Mouse (Mus musculus): ENCODE measurements around the gene Ewsr1.
"Not testable (repeated sequence)": the region's sequence is repeated elsewhere in the genome, so short reads cannot be mapped to it uniquely, and the experiment has no call there.

The Ewsr1 gene

DNA sequence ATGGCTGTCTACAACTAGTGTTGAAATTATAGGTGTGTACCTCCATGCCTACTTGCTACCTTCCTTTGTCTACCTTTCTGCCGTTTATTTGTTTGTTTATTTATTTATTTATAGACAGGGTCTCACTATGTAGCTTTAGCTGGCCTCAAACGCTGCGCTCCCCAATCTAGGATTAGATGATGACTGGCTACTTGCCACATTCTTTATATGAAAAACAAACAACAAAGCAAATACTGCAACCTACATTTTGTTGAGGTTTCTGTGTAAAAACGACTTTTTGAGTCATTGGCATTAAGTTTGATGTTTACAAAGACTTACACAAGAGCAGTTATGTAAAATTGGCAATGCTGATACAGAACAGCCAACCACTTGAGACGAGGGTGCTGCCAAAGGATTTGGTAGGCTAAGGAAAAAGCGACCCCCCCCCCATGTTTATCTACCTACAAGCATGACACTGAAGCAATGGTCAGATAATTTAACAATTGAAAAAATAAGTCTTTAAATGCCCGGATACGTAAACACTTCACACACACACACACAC, 2.5 kb downstream of the Ewsr1 start:
- DNase-seq (ENCODE audit: low spot score in 2 of 2) = no peak

DNA sequence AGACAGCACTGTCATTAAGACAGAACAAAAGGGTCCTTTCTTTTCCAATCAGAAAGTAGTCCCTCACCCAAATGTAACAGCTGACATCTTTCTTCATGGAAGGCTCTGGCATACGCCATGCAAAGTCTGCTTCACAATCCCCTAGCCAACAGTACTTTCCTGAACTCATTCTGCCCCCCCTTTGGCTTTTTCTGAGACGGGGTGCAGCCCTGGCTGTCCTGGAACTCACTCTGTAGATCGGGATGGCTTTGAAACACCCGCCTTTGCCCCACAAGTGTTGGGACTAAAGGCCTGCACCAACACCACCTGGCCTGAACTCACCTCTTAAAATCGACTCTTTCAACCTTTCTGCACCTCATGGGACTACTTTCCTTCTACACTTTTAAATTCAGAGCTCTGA, 3.2 kb downstream of the Ewsr1 start:
- no peak for DNase-seq (ENCODE audit: low spot score in 2 of 2)

DNA sequence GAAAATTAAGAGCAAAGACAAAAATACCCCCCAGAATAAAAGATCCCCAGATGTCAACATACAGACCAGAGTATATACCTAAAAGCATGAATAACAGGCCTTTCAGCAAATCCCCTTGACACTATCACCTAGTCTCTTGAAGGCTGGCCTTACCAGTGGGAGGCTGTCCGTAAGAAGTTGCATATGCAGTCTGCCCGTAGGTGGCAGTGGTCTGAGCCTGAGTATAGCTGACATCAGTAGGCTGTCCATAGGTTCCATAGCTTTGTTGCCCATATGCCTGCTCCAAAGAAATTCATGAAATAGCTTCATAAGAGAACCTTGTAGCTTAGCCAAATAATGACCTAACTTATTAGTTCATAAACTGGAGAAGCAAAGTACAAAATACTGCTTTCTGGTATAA, 7.4 kb downstream of the Ewsr1 start:
- DNase-seq (ENCODE audit: low spot score in 2 of 2) = no peak

DNA sequence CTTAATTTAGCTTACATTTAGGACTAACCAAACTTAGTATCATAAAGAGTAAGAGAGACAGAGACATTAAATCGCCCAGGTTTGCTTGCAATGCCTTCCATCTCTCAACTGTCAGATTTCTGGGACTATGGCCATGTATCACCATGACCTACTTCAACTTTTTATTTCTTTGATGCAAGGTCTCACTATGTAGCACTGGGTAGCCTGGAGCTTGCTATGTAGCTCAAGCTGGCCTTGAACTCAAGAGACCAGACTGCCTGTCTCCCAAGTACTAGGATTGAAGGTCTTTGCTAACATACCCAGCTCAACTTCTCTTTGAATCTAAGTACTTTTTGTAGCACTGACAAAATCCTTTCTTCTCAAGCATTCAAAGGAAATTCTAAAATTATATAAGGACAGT, 9.9 kb downstream of the Ewsr1 start:
- no peak for DNase-seq (ENCODE audit: low spot score in 2 of 2)

DNA sequence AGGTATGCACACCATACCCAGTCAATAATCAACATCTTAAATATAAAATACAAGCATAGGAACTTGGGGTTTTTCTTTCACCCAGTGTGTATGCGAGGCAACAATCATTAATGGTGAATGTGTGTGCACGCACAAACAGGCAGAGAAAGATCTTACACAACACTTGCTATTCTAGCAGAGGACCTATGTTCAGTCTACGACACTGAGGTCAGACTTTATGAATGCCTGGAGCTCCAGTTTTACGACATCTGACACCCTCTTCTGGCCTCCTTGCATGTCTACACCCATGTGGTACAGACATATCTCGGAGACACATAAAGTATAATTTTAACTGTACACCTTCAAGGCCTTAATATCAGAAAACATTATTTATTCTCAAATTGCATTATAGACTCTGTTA, 22.2 kb downstream of the Ewsr1 start:
- not testable (repeated sequence) for DNase-seq (ENCODE audit: low spot score in 2 of 2)

DNA sequence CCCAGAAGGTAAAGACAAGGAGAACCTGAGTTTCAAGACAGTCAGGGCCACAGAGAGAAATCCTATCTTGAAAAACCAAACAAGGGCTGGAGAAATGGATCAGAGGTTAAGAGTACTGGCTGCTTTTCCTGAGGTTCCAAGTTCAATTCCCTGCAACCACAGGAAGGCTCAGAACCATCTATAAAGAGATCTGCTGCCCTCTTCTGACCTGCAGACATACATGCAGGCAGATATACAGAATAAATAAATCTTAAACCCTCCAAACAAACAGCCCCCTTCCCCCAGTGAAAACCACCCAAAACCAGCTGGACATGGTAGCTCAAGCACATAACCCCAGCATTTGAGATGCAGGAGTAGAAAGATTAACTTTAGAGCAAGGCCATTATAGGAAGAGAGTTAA, 23.3 kb downstream of the Ewsr1 start:
- DNase-seq (ENCODE audit: low spot score in 2 of 2) = no peak

DNA sequence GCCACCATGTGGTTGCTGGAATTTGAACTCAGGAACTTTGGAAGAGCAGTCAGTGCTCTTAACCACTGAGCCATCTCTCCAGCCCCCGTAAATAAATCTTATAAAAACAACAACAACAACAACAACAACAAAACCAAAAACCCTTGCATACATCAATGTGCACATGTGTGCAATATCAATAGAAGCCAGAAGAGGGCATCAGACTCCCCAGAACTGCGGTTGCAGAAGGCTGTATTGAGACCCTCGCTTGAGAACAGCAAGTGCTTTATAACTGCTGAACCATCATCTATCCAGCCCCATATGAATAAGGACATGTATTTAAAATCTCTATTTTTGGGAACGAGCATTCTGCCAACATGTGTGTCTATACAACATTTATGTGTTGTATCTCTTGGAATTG, 24.2 kb downstream of the Ewsr1 start:
- no peak for DNase-seq (ENCODE audit: low spot score in 2 of 2)

DNA sequence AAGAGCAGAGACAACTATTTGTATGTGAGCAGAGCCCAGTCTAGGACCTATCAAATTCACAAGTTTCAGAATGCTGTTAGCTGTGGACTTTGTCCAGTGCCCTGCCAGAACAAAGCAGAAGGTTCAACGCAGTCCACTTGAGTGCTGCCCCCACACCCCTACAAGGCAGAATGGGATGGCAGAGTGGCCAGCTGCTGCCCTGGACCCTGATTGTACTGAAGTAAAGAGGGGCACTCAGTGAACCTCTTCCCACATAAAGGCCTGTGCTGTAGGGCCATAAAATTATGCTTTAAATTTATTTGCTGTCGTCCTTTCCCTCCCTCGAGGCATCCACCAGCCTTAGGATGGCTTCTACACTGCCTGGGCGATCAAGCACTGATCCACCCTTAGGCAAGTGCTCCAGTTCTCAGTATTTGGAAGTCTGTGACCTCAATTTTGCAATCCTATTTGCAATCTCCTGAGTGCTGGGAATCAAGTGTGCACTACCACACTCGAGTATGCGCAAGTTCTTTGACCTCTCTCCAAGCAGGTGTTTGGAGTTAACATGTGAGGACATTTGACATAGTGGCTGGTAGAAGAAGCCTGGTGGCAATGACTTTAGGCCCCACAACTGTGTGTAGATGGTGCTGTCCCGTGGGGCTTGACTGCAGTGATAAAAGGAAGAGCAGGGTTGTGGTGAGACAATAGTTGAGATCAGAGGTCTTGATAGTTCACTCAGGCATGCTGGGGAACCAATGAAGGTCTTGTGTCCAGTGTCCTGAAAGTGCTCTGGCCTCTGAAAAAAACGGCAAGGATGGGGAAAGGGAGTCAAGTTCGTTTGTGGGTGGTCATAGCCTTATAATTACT, 30.7 kb downstream of the Ewsr1 start:
- DNase-seq (ENCODE audit: low spot score in 2 of 2) = no peak

DNA sequence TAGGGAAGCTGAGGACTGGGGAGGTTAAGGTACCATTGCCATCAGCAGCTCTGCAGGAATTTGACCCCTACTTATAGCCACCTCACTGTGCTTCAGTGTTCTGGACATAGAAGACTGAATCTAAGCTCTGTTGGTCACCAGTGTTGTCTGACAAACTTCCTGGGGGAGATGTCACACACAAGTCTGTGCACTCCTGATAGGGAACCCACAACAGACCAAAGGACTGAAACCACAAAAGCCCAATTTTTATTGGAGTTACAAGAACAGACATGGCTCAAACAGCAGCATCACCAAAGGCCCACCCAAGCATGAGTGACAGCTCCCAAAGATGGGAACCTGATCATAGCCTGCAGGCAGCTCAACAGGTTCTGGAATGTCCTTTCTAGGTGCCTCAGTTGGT, 32.0 kb downstream of the Ewsr1 start:
- DNase-seq (ENCODE audit: low spot score in 2 of 2) = no peak

DNA sequence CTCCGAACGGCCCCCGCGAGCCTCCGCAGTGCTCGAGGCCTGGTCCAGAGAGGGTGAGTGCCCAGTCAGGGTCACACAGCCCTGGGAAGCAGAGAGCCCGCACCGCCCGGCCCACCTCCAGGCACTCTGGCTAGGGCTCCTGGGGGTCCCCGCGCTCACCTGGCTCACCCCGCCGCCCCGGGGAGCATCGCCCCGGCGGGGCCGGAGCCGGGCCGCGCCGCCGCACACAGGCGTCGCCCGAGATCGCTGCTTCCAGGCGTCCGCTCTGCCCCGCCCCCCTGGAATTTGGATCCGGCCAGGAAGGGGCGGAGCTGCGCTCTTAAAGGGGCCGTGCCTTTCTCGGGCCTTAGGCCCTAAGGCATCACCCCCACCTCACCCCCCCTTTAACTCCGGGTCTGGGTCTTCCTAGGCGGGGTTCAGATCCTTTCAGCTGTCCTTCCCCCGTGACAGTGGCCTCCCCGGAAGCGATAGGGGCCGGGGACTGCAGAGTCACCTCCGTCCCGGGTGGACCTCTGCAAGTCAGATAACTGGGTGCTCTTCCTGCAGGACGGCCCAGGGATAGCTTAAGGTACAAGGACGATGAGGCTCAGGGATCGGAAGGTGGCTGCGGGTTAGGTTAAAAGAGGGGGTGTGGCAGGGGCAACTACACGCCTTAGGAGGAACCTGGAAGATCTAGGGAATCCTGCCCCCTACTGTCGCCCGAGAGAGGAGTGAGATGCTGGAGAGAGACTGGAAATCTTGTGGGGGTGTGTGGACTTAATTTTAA, 33.8 kb downstream of the Ewsr1 start, which contains the start of gene Gas2l1:
Gene Gas2l1 (minus strand): TSS at position 272 of the 766 bp plus-strand sequence.
- peak; percentile 91 to 93 for DNase-seq (ENCODE audit: low spot score in 2 of 2)

DNA sequence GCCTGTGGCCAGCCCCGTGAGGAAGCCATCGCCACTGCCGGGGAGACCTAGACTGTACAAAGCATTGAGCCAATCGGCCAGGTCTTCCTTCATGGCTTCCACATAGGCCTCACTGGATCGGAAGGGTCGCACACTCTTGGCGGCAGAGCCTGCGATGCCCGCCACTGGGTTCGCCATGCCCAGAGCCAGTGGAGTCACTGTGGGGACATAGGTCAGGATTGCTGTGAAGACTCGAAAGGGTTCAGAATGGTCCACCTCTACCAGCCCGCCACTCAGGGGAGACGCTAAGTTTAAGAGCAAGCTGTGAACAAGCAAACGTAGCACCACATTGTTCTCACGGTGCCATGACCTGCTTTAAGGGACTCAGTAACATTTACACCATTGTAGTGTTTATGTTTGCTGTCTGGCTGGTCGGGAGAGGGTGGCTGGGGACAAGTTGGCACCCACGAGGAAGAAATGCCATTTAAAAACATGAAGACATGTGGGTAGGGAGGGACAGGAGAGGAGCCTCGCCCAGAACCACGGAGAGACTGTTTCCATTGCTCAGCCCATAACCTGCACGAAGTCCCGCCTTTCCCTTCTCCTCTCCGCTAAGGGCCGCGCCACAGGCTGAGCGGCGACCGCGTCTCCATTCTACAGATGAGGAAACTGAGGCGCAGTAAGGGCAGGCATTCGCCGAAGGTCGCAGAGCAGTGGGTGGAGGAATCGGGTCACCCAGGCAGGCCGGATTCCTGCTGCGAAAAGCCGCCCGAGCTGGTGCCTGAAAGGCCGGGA, 34.6 kb downstream of the Ewsr1 start:
- DNase-seq (ENCODE audit: low spot score in 2 of 2) = no peak

DNA sequence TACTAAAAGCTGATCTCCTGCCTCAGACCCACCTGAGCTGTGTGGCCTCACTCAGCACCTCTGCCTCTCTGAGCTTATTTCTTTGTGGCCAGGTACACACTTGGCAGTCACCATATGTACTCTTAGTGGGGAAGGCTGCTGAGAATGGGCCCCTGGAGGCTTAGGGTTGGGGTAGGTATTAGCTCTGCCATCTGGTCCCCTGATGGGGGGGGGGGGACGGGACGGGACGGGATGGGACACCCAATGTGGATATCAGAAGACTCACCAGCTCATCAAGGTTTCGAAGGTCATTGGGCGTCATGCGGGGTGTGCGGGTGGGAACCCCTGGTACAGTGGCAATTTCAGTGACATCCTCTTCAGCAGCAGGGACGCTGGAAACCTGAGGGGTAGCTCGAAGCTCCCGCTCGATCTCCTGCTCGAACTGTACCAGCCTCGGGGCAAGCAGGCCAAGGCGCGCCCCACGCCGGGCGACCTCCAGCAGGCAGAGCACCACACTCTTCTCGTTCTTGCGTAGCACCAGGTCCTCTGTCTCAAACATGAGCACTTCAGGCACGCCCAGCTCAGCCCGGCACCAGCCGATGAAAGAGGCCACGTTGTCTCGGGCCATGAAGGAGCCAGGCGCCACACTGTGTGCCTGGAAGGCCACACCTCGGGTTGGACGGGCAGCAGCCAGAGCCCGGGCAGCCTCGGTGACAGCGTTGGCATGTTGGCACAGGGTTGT, 35.3 kb downstream of the Ewsr1 start:
- DNase-seq (ENCODE audit: low spot score in 2 of 2) = peak; percentile 53 to 59

DNA sequence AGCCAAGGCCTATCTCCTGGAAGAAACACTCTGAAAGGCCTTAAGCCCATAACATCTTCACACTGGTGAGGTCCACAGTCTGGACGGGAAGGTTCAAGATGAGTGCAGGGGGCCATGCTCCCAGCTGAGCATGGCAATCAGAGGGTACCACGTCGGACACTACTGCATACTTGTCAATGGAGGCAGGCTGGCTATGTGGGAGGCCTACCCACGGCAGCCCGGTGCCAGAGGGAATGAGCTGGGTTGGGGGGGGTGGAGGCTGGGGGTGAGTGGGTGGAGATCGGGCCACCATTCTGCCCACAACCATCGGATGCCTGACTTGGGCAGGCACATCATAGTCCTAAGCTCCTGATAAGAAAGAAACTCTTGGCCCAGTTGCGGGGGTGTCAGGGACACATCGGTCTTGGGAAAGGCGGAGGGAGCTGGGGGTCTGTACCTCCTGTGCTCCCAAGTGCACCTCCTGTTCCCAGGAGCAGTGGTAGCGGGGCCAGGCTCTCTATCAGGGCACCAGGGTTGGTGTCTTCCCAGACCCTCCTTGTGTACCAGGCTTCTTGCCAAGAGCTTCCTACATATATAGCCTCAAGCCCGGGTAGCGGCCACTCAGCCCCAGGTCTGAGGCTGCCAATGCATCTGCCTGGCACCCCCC, 36.1 kb downstream of the Ewsr1 start:
- peak in 1 of 2 experiments; percentile 63 for DNase-seq (ENCODE audit: low spot score in 2 of 2)

DNA sequence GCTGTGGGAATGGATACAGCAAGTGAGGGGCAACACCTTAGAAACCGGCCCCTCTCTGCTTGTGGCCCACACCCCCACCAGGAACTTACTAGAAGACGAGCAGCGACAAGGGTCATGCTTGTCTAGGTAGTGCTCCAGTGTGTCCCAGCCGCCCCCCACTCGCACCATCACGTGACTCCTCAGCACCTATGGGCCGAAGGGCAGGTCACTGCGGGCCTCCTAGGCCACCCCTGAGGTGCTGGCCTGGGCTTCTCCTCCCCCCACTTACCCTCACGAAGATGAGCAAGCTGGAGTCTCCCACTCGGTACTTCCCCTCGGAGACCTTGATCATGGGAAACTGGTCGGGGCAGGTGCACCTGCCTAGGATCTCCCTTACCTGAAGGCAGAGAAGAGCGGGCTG, 36.7 kb downstream of the Ewsr1 start:
- DNase-seq (ENCODE audit: low spot score in 2 of 2) = peak in 1 of 2 experiments; percentile 59

DNA sequence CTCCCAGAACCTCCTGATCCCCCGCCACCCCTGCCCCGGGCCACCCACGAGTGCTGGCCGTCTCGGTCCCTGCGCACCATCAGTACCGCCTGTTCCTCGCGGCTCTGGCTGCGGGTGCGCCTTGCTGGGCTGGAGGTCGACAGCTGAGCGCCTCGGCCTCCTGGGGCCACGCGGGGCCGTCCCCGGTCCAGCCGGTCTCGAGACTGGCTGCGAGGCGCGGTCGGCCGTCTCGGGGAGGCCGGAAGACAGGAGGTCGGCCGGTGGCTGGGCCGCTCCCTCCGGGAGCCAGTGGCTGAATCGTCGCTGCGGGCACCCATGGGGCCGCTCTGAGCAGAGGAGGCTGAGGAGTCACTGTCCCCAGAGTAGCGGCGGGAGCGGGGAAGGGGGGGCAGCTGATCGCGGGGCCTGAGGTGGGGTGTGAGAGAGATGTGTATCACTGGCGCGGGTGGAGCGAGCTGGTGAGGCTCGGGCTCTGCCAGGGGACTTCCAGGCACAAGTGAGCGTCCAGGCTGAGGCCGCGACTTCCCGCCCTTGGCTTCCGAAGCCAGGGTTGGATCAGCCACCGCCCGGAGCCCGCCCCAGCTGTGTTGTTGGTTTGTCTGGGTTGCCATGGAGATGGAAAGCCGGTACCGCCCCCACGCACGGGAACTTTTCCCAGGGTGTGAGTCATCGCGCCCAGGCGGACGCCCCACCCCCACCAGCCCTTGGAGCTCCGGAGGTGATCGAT, 37.5 kb downstream of the Ewsr1 start:
- DNase-seq (ENCODE audit: low spot score in 2 of 2) = peak; percentile 94 to 95

DNA sequence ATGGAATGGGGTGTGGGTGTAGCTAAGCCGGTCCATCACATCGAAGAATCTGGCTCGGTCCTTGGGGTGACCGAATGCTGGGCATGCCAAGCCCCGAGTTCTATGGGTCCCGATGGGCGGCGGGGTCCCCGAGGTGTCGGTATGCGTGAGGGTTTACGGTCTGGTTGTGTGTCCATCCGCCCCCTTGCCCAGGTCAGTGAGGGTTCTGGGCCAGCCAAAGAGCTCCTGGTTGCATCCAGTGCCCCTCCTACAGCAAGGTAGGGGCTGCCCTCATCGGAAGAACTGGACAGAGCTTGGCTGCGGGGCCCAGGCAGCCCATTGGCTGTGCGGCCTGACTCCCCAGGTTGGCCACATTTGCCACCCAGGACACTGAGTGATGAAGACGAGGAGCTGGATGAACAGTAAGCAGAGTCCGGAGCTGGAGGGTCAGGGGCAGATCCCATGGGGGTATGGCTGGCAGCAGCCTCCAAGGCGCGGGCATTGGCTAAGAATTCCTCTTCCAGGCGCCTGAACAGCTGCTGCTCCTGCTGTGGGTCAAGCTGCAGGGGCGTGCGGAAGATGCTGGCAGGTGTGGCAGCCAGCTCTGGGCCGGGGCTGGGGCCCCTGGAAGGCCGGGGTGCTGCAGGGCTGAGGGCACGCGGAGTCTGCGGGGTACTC, 38.2 kb downstream of the Ewsr1 start:
- DNase-seq (ENCODE audit: low spot score in 2 of 2) = peak; percentile 48 to 65

DNA sequence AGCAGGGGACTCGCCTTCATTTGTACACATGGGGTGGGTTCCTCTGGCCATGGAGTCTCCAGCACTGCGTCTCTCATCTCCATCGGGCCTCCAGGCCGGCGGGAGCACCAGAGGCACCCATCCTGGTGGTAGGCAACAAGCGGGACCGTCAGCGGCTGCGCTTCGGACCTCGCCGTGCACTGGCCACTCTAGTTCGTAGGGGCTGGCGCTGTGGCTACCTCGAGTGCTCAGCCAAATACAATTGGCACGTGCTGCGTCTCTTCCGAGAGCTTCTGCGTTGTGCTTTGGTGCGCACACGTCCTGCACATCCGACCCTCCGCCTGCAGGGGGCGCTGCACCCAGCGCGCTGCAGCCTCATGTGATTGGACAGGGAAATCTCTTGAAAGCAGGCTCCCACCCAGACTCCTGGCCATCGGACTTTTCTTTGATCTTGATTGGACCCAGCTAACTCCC, 39.3 kb downstream of the Ewsr1 start:
- DNase-seq (ENCODE audit: low spot score in 2 of 2) = peak; percentile 76

DNA sequence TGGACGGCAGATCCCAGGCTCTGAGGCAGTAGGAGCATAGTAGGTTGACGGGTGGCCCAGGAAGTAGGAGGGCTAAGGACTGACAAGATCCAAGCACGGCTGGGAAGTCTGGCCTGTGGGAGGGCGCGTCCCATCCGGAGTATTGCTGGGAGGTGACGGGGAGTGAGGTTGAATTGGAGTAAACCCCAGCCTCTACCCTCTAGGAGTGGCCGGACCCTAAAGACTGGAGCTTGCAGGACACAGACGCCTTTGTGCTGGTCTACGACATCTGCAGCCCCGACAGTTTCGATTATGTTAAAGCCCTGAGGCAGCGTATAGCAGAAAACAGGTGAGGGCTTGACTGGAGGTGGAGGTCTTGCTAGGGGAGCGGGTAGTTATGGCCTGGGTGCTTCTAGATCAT, 39.8 kb downstream of the Ewsr1 start:
- peak in 1 of 2 experiments; percentile 44 for DNase-seq (ENCODE audit: low spot score in 2 of 2)

DNA sequence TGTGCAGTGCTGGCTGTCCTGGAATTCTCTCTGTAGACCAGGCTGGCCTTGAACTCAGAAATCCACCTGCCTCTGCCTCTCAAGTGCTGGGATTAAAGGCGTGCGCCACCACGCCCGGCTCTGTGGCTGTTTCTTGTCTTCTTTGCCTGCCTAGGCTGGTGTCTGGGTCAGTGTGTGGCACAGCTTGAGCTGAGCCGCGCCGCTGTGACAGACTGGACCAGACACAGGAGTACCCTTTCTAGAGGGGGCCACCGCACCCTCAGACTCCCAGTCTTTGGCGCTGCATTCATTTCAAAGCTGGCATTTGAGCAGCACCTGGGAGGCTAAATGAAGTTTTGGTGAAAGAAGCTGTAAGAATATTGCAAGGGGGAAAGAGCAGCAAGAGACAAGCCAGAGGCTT, 40.3 kb downstream of the Ewsr1 start:
- peak in 1 of 2 experiments; percentile 46 for DNase-seq (ENCODE audit: low spot score in 2 of 2)

Measured in right cerebral cortex, postnatal 10 days (tissue).